Mouse (Mus musculus) kidney, postnatal 14 days (tissue): ENCODE measurements around the gene Rps12-ps3.

Source experiments
- DNase-seq: peaks from one replicate; pipeline ENCODE4 v3.0.0; 2022; ENCODE audit warnings: mixed read lengths

Gene Rps12-ps3

DNA sequence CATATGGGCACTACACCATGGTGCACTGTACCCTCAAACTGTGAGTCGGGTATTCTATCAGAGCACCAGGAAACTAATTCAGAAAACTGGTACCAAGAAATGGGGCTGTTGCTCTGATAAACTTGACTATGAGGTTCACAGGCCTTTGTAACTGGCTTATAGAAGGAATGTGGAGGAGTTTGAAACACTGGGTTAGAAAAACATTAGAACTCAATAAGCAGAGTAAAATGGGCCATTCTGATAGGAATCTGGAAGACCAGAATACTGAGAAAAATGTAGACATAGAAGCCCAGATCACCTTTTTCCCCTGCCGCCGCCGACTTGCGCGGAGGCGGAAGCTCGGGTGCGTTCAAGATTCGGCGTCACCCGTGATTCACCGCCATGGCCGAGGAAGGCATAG, at the start of gene Rps12-ps3:
Gene Rps12-ps3 (plus strand): TSS at position 301 of the 400 bp plus-strand sequence.
- DNase-seq: no peak

DNA sequence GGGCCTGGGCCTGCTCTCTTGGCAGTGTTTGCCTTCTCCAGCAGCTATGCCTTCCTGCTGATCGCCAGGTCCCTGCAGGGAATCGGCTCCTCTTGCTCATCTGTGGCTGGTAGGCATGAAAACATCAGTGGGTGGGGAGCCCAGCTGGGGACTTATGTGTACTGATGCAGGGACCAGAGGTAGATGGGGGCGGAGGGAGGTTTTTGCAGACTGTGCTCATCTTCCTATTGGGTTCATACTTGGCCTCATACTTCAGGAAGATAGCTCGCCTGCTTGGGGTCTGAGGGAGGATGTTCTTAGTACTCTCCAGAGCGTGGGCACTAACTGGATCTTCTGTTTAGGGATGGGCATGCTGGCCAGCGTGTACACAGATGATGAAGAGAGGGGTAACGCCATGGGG, 48.9 kb upstream of the Rps12-ps3 start:
- DNase-seq: no peak

DNA sequence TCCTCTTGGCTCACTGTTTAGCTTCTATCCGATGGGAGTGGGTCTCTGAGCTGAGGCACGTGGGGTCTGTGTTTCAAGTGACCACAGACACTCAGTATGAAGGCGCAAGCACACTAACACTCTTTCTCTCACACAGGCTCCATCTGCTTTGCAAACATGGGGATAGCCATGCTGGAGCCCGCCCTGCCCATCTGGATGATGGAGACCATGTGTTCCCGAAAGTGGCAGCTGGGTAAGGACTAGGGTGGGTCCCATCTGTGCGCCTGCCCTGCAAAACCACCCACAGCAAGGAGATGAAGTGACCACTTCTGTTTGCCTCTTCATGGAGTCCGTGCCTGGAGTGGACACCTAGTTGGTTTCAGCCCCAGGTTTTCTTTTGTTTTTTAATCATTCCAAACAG, 45.7 kb upstream of the Rps12-ps3 start:
- DNase-seq: no peak

DNA sequence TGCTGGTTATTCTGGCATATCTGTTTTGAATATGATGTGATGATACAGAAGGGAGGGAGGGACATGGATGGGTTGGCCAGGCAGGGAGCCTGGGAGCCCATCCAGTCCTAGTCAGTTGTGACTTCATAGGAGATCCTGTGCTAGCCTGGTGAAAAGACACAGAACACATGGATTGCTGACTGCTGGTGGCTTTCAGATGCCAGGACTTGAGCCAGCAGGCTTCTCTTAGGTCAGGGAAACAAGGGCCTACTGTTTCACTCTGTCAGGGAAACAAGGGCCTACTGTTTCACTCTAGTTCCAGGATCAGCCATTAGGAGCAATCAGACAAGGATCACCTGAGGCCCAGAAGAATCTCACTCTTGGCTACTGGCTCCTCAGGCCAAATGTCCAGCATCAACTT, 41.2 kb upstream of the Rps12-ps3 start:
- DNase-seq: no peak

DNA sequence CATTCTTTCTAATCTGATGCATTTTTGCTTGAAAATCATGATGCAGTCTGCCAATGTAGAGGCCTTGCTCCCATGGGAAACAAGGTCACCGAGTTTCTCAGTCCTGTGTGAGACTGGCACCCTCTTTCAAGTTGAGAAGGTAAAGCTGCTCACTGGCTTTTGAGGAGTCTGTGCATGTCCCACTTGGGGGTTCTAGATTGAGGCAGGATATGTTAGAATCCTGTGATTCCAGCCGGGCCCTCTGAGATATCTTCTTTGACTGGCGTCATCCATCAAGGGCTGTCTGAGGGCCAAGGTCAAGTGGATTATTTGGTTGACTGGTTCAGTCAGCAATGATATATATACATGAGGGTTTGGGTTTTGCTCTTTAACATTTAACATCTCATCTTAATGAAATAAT, 40.1 kb upstream of the Rps12-ps3 start:
- no peak for DNase-seq

DNA sequence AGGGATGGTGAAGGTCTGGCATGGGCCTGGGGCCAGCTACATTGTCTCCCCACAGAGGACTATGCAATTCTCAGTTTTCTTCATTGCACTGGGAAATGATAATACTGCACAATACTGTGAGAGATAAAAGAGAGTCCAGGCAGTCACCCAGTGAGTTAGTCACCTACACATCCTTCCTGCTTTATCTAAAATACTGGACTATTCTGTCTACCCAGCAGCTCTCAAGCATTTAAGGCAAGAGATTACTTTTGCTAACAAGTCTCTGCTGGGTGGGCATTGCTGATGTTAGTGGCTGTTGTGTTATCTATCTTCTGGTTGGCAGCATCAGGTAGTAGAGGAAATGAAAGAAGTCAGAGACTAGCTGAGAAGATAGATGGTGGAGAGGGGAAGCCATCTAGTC, 33.0 kb upstream of the Rps12-ps3 start:
- DNase-seq: no peak

DNA sequence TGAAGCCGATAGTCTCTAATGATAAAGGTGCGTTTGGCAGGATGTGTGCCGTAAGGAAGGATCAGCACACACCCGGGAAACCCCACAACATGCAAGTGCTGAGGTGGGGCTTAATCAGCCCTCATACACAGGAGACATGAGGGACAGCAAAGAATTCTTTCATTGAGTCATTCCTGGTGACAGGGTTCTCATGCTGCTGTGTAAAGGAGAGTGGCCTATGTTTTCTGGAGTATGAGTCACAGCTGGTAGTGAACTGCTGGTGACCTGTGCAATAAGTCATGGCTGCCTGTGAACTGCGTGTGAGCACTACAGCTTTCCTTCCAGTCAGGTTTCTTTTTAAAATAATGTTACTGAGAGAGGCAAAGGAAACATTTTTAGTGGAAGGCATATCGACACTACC, 32.3 kb upstream of the Rps12-ps3 start:
- DNase-seq: no peak

DNA sequence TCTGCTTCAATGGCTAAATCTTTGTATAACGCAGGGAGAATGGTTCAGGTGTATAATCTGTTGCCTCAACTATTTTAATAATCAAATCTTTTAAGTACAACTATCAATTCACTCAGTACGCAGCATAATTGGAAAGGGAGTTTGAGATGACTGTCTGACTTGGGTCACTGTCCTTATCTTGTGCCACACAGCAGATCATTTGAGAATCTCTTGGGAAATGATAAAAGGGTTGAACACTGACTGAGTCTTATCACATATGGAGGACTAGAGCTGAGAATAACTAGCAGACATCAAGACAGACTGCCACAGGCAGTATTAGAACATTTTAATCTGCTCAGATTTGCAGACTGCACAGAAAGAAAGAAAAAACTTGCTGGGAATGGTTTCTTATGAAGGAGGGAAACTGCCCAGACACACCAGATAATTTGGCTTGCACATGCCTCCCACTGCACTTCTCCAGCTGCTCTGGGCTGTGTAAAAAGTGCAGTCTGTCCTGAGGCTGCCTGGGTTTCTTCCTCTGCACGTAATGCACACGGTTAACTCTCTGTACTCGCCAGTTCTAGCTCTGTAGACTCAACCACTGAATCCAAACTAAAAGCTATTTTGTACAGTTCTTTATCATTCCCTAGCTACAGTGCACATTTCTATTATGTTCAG, 29.8 kb upstream of the Rps12-ps3 start:
- DNase-seq: no peak

DNA sequence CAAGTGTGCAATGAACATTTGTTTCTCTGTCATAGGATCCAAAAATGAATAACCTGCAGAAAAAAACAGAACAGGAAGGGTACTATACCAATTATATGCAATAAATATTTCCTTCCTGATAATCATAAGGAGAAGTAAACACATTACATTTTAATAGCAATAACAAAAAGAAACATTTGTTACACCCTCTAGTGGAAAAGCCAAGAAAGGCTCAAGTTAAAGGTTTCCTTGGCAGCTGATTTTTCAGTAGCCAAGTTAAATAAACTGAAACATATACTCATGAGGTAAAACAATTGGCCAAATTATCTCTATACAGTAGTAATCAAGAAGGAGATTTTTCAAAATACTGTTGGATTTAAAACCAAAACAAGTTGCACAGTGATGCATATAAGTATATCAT, 6.8 kb upstream of the Rps12-ps3 start:
- no peak for DNase-seq

DNA sequence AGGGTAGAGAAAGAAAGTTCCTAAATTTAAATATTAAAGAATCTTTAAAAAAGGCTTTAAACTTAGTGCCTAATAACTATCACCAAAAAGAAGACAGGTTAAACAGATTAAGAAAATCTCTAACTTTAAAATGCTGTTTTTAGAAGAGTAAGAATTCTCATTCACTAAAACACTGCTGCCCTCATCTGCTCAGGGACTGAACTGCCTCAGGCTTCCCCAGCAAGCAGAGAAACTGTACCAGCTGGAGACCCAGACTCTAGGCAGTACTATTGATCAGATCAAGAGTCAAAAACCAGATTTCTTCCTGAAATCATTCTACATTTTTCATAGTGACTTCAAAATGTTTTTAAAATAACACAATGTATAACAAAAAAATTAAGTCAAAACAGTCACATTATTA, 5.5 kb upstream of the Rps12-ps3 start:
- DNase-seq: peak; percentile 45

DNA sequence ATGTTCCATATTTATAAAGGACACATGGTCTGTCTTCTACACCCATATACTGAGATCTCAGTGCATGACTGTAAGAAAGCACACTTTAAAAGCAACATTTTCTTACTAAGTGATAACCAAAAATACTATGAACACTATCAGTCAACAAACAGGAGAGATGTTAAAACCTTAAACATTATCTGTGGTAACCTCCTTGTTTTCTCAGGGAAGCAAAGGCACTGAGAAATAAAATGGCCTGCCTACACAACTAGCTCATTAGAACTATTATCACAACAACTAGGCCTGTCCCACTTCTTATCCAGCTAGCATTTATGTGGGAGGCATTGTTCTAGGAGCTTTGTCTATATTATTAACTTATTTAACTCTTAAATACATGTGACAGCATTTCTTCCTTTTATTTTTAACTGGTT, 8.7 kb downstream of the Rps12-ps3 start:
- no peak for DNase-seq

DNA sequence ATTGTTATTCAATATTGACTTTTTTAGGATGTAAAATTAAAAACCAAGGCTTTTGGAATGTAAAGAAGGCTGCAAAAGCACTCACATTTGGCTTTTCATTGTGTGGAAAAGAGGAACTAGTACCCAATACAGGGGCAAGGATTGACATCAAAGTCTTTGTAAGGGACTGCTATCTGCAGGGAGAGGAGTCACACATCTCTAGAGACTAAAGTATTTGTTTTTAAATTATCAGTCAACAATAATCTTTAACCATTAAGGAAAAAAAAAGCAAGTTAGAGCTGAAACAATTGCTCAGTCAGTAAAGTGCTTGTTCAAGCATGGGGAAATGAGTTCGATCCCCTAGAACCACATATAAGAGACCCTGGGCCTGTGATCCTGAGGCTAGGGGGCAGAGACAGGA, 14.6 kb downstream of the Rps12-ps3 start:
- no peak for DNase-seq

DNA sequence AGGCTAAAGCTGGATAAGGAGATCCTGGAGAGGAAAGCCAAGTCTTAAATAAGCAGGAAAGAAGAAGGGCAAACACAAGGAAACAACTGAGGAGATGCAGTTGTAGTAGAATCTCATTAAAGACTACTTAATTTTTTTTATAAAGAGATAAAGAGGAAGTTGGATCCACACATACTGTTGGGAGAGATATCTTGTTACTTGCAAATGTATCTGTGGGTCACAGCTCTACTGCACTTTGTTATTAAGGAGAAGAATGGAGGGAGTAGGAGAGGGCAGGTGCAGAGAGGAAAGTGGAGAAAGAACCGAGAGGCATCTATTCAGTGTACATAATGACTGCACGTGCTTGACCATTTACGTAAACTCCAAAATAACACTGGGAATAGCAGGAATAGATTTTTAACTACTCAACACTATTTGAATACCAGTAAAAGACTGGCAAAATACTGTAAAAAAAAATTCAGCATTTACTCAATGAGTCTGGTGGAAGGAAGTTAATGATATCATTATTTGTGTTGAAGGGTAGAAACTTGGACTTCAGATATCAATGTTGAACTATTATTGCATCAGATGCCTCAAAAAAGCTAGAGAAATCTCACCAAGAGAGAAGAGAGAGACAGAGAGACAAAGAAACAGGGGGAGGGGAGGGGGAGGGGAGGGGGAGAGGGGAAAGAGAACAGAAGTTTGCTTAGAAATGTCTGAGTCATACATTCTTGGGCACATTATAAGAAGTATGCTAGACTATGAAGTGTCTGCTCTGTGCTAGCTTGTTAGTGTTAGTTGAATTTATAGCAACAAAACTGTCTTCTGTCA, 16.0 kb downstream of the Rps12-ps3 start:
- no peak for DNase-seq

DNA sequence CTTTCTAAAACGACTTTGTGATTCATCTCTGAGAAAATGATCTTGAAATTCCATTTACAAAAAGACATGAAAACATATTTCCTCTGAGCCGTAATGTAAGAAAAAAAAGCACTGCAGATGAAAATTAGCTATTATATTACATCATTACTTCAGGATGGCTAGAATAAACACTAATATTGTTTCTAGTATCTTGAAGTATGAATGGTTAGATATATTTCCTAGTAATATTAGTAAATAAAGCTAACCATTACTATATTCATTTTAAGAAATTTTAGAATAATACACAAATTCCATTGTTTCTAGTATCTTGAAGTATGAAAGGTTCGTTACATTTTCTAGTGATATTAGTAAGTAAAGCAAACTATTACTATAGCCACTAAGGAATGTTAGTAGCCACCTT, 17.8 kb downstream of the Rps12-ps3 start:
- DNase-seq: no peak

DNA sequence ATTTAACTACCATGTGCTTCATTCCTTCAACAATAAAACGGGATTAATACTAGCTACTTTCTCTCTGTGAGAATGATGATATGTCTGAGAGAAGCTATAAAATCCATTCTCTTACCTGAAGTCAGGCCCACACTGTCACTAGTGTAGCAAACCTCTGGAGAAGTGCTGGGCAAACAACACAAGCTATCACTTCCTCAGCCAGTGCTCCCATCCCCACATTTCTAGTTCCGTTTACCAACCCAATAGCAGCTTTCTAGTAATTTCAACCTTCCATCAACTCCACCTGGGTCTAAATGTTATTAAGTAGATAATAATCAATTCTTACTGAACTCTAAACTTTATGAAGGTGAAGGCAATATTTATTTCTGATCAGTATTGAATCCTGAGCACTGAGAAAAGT, 20.9 kb downstream of the Rps12-ps3 start:
- no peak for DNase-seq

DNA sequence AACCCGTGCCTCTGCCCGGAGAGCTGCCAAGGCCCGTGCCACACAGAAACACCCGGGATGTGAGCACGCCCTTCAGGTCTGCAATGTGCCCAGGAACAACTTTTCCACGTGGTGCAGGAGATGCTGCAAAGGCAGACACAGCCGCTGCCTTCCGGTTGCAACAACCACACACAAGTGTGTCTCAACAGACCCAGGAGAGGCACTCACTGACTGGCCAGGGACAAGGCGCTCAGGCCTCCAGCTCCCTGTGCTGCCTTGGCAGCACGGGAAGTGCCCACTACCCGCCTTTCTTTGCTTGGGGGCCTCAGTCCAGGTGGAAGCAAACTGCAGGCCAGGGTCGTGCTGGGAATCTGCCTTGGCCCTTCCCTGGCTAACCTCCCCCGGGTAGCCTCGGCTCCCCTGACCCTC, 22.2 kb downstream of the Rps12-ps3 start:
- peak; percentile 36 for DNase-seq

DNA sequence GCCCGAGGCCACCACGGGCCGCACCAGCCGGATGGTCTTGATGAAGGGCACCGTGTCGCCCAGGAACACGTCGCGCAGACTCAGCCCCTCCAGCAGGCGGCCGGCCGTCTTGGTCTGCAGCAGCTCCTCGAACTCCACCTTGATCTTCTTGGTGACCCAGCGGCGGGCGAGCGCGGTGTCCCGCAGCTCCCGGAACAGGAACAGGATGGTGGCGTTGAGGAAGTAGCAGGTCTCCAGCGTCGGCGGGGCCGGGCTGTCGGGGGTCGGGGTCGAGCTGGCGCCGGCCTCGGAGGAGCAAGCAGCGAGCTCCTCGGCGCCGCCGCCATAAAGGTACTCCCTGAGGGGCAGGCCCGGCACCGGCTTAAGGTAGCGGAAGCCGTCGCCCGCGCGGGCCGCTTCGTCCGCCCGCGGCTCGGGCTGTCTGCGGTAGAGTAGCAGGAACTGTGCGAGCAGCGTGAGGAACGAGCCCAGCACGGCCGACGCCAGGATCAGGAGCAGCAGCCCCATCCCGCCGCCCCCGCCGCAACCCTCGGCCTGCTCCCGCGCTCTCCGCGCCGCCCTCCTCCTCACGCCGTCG, 23.1 kb downstream of the Rps12-ps3 start:
- DNase-seq: peak; percentile 69

DNA sequence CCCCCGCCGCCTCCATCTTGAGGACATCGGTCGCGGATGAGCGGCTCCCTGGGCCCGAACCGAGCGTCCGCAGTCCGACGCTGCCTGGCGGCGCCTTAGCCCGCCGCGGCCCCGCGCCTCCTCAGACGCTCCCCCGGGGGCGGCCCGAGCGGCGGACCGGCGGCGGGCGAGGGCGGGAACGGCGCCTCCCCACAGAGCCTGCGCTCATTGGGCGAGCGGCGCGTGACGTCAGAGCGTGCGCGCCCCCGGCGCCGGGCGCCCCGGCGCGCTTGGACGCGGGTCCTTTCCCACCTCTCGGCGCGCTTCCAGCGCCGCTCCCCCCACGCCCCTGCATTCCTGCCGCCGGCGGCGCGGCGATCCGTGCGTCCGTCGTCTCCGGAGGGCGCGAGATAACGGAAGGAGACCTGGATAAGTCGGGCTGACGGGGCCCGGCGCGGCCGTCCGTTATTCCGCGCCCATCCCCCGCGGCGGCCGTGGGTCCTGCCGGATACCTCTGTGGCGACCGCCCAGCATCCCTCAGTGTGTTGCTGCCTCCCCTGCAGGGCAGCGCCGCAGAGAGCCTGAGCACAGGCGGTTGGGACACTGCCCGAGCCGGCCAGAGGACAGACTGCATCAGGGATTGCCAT, 23.7 kb downstream of the Rps12-ps3 start, which contains the start of gene Pdzd8:
Gene Pdzd8 (minus strand): TSS at position 123 of the 626 bp plus-strand sequence.
- peak; percentile 95 for DNase-seq

DNA sequence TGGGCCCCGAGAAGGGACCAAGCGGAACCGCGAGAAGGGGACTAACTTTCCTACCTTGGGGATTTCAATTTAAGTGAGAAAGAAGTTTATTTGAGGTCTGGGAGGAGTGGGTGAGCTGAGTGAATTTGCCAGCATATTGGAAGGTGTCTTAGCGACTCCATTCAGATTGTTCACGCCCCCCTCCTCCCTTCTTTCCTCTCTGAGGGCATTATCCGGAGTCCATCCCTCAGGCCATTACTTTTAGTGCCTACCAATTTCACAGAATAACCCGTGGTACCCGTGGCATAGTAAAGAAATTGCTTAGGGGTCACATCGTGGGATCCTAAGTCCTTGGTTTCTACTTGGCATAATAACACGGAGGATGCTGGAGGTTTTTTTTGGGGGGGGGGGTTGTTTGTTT, 24.2 kb downstream of the Rps12-ps3 start:
- no peak for DNase-seq

DNA sequence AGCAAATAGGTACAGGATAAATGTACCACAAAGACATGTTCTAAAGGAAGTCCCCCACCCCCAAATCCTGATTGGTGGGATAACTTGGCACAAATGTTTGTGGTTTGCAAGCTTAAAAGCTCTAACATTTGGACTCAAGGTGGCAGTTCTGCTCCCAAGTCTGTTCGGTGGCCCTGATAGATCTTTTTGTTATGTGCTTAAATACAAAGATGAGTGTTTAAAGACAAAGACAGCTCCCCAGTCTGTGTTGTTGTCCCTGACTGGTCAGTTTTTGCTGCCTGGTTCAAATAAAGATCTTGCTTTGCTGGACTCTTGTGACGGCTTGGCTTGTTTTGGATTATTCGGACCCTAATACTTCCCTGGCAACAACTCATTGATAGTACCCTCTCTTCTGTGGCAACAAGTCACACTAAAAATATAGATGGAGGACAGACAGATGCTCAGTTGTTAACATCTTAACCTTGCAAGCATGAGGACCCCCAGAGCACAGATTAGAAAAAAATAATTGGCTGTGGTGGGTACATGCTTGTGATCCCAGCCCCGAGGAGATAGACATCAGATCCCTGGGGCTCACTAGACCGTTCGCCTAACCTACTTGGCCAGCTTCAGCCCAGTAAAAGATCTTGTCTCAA, 27.4 kb downstream of the Rps12-ps3 start:
- DNase-seq: no peak

DNA sequence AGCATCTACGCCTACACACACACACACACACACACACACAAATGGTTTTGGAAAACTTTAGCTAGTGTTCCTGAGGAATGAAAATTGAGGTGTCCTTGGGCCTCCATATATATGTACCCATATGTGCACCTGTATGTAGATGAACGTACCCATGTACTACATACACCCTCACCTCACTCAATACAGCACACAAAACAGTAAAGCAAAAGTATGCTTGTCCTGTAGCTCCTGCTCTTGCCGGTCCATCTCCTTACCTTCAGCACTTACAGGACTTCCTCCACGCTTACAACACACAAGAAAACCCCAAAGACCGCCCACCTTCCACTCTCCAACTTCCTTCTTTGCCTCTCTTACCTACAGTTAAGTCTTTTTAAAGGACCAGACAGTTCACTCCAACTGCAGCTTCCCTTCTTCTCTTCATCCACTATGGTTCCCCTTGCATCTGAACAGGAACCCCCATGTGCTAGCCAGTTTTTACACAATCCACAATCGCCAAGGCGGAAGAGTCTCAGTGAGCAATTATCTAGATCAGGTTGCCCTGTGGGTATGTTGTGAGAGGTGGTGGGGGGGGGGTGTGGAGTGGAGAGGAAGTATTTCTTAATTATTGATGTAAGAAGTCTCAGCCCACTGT, 28.3 kb downstream of the Rps12-ps3 start:
- DNase-seq: no peak

DNA sequence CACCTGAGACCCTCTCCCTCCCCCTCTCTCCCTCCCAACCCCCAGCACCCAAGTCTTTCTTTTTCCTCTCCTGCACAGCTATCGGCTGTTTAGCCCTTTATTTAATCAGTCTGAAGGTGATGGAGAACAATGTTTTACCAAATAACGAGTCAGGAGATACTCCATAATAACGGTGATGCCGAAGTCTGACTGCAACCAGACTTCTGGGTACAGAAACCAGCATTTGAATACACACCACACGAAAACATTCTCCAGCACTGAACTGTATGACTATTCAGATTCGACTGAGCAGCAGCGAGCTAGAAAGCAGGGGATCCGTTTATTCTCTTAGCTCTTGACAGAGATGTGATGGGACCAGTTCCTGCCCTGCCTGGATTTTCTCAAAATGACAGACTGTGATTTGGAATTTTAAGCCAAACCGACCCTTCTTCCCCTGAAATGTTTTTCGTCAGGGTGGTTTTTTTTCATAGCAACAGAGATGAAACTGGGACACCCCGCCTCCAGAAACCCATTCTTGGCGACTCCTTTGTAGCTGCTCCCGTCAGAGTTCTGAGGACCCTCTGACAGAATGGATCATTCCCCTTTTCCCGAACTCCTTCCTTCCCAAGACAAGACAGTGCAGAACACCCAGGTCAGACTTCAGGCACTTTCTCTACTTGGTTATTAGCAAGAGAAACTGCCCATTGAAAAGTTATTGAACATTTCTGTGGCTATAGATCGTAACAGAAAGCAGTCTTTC, 29.2 kb downstream of the Rps12-ps3 start:
- no peak for DNase-seq
